Mouse (Mus musculus): ENCODE results near the gene Gm45021. TPM values are rescaled to one million over a fixed set of nuclear protein-coding genes. Genes with fewer than 3 reads are reported as not detected.

Gm45021 gene
- polyA plus RNA-seq, 1 experiment from 2014 or later, result not detected

- no peak overlapping the region for H3K4me2 ChIP-seq (ENCODE audit: low read depth, low read length)
- H3K9me3 ChIP-seq (ENCODE audit: control insufficient read depth, low read length), result no peaks in the 10 kb centered on the region
- ATAC-seq, result no peak
- no peaks in the 10 kb centered on the region for H3K27me3 ChIP-seq (replicated peaks; ENCODE audit: control insufficient read depth, insufficient read depth, low read length)
- H3K9ac ChIP-seq (ENCODE audit: low read depth, low read length), result no peak overlapping the region
- no peak overlapping the region for H3K4me3 ChIP-seq (ENCODE audit: low read length)
- peaks cover 21% of the 10 kb centered on the region for H3K4me1 ChIP-seq (ENCODE audit: control insufficient read depth, insufficient read depth, low read length)
- 66% methylated on average over 8 of the region's 8 CpGs for WGBS
- peak overlapping the region; percentile 60 for H3K27ac ChIP-seq (ENCODE audit: low read length)
- H3K36me3 ChIP-seq (ENCODE audit: control insufficient read depth, insufficient read depth, low read length), result no peaks in the 10 kb centered on the region; the same call in 1 of the 2 replicates
These were observed 20.2 kb upstream of the Gm45021 start for GRCm38 (mm10) chr6:48569065-48569807.

DNA sequence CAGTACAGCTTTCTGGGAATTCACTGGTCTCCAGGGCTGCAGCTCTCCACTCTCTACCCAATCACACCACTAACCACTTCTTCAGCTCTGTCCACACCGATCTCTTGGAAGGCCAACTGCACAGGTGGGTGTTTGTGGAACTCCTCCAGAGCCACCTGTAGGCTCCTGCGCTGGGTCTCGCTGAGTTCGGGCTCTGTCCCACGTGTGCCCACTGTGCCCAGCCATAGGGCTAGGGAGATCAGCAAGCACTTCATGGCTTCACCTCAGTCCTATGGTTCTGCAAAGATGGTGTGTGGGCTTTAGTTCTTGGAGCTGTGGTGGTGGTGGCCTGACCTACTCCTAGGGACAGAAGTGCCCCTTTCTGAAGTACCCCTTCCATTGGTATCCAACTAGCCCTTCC, 17.4 kb upstream of the Gm45021 start:
- Histone ChIP-seq H3K27ac (ENCODE audit: low read length) (peak overlapping the region; percentile 69), H3K4me2 (ENCODE audit: low read depth, low read length) (peak overlapping the region; percentile 45), H3K4me1 (ENCODE audit: control insufficient read depth, insufficient read depth, low read length) (peaks cover 15% of the 10 kb centered on the region), H3K9ac (ENCODE audit: low read depth, low read length) (peak overlapping the region; percentile 36; the same call in 1 of the 2 replicates), H3K27me3 (replicated peaks; ENCODE audit: control insufficient read depth, insufficient read depth, low read length) (no peaks in the 10 kb centered on the region), H3K4me3 (ENCODE audit: low read length) (peak overlapping the region; percentile 30), H3K9me3 (ENCODE audit: control insufficient read depth, low read length) (no peaks in the 10 kb centered on the region), H3K36me3 (ENCODE audit: control insufficient read depth, insufficient read depth, low read length) (no peaks in the 10 kb centered on the region)
- ATAC-seq, result no peak
- WGBS, result 90% methylated on average over 5 of the region's 5 CpGs

- 20% methylated on average over 6 of the region's 6 CpGs for WGBS
These were observed 16.8 kb upstream of the Gm45021 start, which contains the start of gene Rarres2 for GRCm38 (mm10) chr6:48572572-48573061. Rarres2 (minus strand) TSS chr6:48572789.

GRCm38 (mm10) chr6:48573280-48573679, 16.1 kb upstream of the Gm45021 start:
- no peaks in the 10 kb centered on the region for H3K27me3 ChIP-seq (replicated peaks; ENCODE audit: control insufficient read depth, insufficient read depth, low read length)
- 42% methylated on average over 10 of the region's 10 CpGs for WGBS
- no peak overlapping the region for H3K9ac ChIP-seq (ENCODE audit: low read depth, low read length)
- H3K4me3 ChIP-seq (ENCODE audit: low read length), result no peak overlapping the region
- H3K4me2 ChIP-seq (ENCODE audit: low read depth, low read length), result no peak overlapping the region
- H3K4me1 ChIP-seq (ENCODE audit: control insufficient read depth, insufficient read depth, low read length), result peaks cover 15% of the 10 kb centered on the region
- no peaks in the 10 kb centered on the region for H3K9me3 ChIP-seq (ENCODE audit: control insufficient read depth, low read length)
- ATAC-seq, result 0 out of 2 replicates have a peak, but pooled peaks have one; percentile 22
- H3K36me3 ChIP-seq (ENCODE audit: control insufficient read depth, insufficient read depth, low read length), result no peaks in the 10 kb centered on the region
- peak overlapping the region; percentile 60 for H3K27ac ChIP-seq (ENCODE audit: low read length)

More at GRCm38 (mm10) chr6:48572572-48573061, 16.8 kb upstream of the Gm45021 start, which contains the start of gene Rarres2:
- Histone ChIP-seq H3K27ac (ENCODE audit: low read length) (peak within 1 kb of the TSS; percentile 69), H3K4me2 (ENCODE audit: low read depth, low read length) (peak within 1 kb of the TSS; percentile 45), H3K27me3 (replicated peaks; ENCODE audit: control insufficient read depth, insufficient read depth, low read length) (no peaks in the 10 kb centered on the region), H3K36me3 (ENCODE audit: control insufficient read depth, insufficient read depth, low read length) (no peaks in the 10 kb centered on the region), H3K4me1 (ENCODE audit: control insufficient read depth, insufficient read depth, low read length) (peaks cover 15% of the 10 kb centered on the region), H3K9me3 (ENCODE audit: control insufficient read depth, low read length) (no peaks in the 10 kb centered on the region), H3K4me3 (ENCODE audit: low read length) (peak within 1 kb of the TSS; percentile 30), H3K9ac (ENCODE audit: low read depth, low read length) (peak within 1 kb of the TSS; percentile 36; the same call in 1 of the 2 replicates)
- ATAC-seq, result peak; percentile 78

DNA sequence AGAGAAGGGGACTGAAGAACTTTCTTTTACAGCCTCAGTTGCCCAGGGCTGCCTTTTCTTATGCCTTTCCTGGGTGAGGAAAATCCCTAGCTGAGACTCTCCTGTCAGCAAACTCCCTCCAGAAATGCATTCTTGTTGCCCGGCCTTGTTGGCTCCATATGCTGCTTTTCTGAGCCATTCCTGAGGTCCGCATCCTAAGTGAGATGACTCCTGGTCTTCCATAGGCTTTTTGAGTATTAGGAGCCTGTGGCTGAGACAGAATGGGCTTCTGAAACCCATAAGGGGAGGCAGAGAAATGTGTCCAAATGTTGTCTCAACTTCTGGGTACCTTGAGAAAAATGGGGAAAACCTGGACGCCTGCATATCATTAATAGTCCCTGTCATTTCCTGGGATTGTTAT, 15.4 kb upstream of the Gm45021 start:
- Histone ChIP-seq H3K4me3 (ENCODE audit: low read length) (no peak overlapping the region), H3K27ac (ENCODE audit: low read length) (0 out of 2 replicates have a peak overlapping the region, but pooled peaks have one; percentile 15), H3K9me3 (ENCODE audit: control insufficient read depth, low read length) (no peaks in the 10 kb centered on the region), H3K4me2 (ENCODE audit: low read depth, low read length) (no peak overlapping the region), H3K4me1 (ENCODE audit: control insufficient read depth, insufficient read depth, low read length) (peaks cover 14% of the 10 kb centered on the region), H3K9ac (ENCODE audit: low read depth, low read length) (no peak overlapping the region), H3K36me3 (ENCODE audit: control insufficient read depth, insufficient read depth, low read length) (no peaks in the 10 kb centered on the region), H3K27me3 (replicated peaks; ENCODE audit: control insufficient read depth, insufficient read depth, low read length) (no peaks in the 10 kb centered on the region)
- no peak for ATAC-seq
- WGBS, result 74% methylated on average over 3 of the region's 3 CpGs

GRCm38 (mm10) chr6:48578736-48579135, 10.7 kb upstream of the Gm45021 start:
- H3K4me3 ChIP-seq (ENCODE audit: low read length), result no peak overlapping the region
- no peak for ATAC-seq
- no peaks in the 10 kb centered on the region for H3K9me3 ChIP-seq (ENCODE audit: control insufficient read depth, low read length)
- H3K9ac ChIP-seq (ENCODE audit: low read depth, low read length), result no peak overlapping the region
- peaks cover 5% of the 10 kb centered on the region; the same call in 1 of the 2 replicates for H3K4me1 ChIP-seq (ENCODE audit: control insufficient read depth, insufficient read depth, low read length)
- H3K4me2 ChIP-seq (ENCODE audit: low read depth, low read length), result no peak overlapping the region; the same call in 1 of the 2 replicates
- H3K27ac ChIP-seq (ENCODE audit: low read length), result peak overlapping the region; percentile 75
- no peaks in the 10 kb centered on the region for H3K36me3 ChIP-seq (ENCODE audit: control insufficient read depth, insufficient read depth, low read length)
- no peaks in the 10 kb centered on the region for H3K27me3 ChIP-seq (replicated peaks; ENCODE audit: control insufficient read depth, insufficient read depth, low read length)
- WGBS, result 48% methylated on average over 5 of the region's 5 CpGs

GRCm38 (mm10) chr6:48579215-48579648, 10.2 kb upstream of the Gm45021 start:
- Histone ChIP-seq H3K27me3 (replicated peaks; ENCODE audit: control insufficient read depth, insufficient read depth, low read length) (no peaks in the 10 kb centered on the region), H3K36me3 (ENCODE audit: control insufficient read depth, insufficient read depth, low read length) (no peaks in the 10 kb centered on the region), H3K4me2 (ENCODE audit: low read depth, low read length) (peak overlapping the region; percentile 23), H3K9me3 (ENCODE audit: control insufficient read depth, low read length) (no peaks in the 10 kb centered on the region), H3K4me3 (ENCODE audit: low read length) (no peak overlapping the region), H3K9ac (ENCODE audit: low read depth, low read length) (no peak overlapping the region), H3K4me1 (ENCODE audit: control insufficient read depth, insufficient read depth, low read length) (peaks cover 5% of the 10 kb centered on the region; the same call in 1 of the 2 replicates), H3K27ac (ENCODE audit: low read length) (peak overlapping the region; percentile 75)
- ATAC-seq, result peak; percentile 72
- 27% methylated on average over 5 of the region's 5 CpGs for WGBS

DNA sequence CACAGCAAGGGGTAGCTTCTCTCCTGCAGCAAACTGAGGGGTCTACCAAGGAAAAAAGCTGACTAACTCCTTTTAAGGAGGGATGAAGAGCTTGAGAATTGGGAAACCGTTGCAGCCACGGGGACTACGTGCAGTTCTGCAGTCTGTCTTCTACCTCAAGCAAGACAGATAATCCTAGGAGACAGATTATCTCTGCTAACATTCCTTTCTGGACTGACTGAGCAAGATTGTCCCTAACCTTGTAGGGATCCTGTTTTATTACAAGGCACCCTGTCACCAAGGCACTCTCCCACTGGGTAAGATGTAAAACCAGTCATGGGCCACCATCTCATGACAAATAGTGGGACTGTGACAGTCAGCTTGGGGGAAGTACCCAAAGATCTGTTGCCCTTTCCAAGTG, 8.2 kb upstream of the Gm45021 start:
- Histone ChIP-seq H3K4me3 (ENCODE audit: low read length) (no peak overlapping the region), H3K27me3 (replicated peaks; ENCODE audit: control insufficient read depth, insufficient read depth, low read length) (no peaks in the 10 kb centered on the region), H3K9ac (ENCODE audit: low read depth, low read length) (no peak overlapping the region), H3K4me1 (ENCODE audit: control insufficient read depth, insufficient read depth, low read length) (peaks cover 5% of the 10 kb centered on the region; the same call in 1 of the 2 replicates), H3K9me3 (ENCODE audit: control insufficient read depth, low read length) (no peaks in the 10 kb centered on the region), H3K27ac (ENCODE audit: low read length) (no peak overlapping the region), H3K36me3 (ENCODE audit: control insufficient read depth, insufficient read depth, low read length) (no peaks in the 10 kb centered on the region), H3K4me2 (ENCODE audit: low read depth, low read length) (no peak overlapping the region)
- no peak for ATAC-seq
- WGBS, result 29% methylated on average over 3 of the region's 3 CpGs

GRCm38 (mm10) chr6:48582037-48582436, 7.4 kb upstream of the Gm45021 start:
- peaks cover 5% of the 10 kb centered on the region; the same call in 1 of the 2 replicates for H3K4me1 ChIP-seq (ENCODE audit: control insufficient read depth, insufficient read depth, low read length)
- WGBS, result 75% methylated on average over 3 of the region's 3 CpGs
- H3K27ac ChIP-seq (ENCODE audit: low read length), result no peak overlapping the region
- no peaks in the 10 kb centered on the region for H3K36me3 ChIP-seq (ENCODE audit: control insufficient read depth, insufficient read depth, low read length)
- no peaks in the 10 kb centered on the region for H3K9me3 ChIP-seq (ENCODE audit: control insufficient read depth, low read length)
- ATAC-seq, result no peak
- no peak overlapping the region for H3K4me3 ChIP-seq (ENCODE audit: low read length)
- no peak overlapping the region for H3K9ac ChIP-seq (ENCODE audit: low read depth, low read length)
- no peak overlapping the region for H3K4me2 ChIP-seq (ENCODE audit: low read depth, low read length)
- no peaks in the 10 kb centered on the region for H3K27me3 ChIP-seq (replicated peaks; ENCODE audit: control insufficient read depth, insufficient read depth, low read length)
